Mouse (Mus musculus): ENCODE results near the gene Tef. TPM values are rescaled to one million over a fixed set of nuclear protein-coding genes. Genes with fewer than 3 reads are reported as not detected.

Gene Tef
- polyA plus RNA-seq, 1 experiment from 2014 or later, result 22.9 TPM

DNA sequence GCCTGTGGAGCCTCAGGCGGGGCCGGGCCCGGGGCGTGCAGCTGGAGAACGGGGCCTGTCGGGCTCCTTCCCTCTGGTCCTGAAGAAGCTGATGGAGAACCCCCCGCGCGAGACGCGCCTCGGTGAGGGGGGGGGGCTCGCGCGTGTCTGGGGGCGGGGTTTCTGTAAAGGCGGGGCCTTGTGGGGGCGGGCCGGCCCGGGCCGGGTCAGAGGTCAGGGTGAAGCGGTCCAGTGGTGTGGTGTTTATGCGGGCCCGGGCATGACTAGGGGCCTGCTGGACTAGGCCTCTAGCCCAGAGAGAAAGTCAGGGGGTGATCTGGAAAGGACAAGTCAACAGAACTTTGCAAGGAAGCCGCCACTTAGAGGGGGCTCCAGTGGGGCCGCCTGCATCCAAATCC lies 9.4 kb downstream of the Tef start:
- H3K9me3 ChIP-seq (replicated peaks), result no peaks in the 10 kb centered on the region
- under 1% methylated on average over 22 of the region's 26 CpGs for WGBS
- ATAC-seq (replicated peaks; ENCODE audit: insufficient number of reproducible peaks, insufficient read depth, low FRiP score, low read depth), result peak; percentile 9

DNA sequence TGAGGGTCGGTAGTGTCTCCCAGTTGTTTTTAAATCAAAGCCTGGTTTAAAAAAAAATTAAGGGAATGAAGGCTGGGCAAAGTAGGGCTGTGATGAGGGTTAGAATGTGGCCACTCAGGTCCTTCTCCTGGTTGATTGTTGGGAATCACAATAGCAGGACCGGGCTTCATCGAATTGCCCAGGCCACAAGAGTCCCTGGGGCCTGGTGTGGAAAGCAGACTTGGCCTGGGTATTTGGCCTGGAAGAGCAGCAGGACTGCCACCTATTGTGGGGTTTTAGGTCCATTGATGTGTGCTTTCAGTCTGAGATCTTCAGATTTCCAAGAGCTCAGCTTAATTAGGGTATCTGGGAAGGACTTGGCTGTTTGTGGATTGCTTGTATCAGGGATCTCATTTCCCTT lies 10.1 kb downstream of the Tef start:
- Histone ChIP-seq H3K4me1 (replicated peaks) (peaks cover 33% of the 10 kb centered on the region), H3K4me3 (peak overlapping the region; percentile 83), H3K27ac (peak overlapping the region; percentile 17; the same call in 1 of the 2 replicates)

More for the DNA sequence above, 9.4 kb downstream of the Tef start:
- H3K27me3 ChIP-seq, result no peaks in the 10 kb centered on the region
- H3K4me3 ChIP-seq, result peak overlapping the region; percentile 83
- H3K4me2 ChIP-seq, result peak overlapping the region; percentile 82
- peak overlapping the region; percentile 96 for H3K27ac ChIP-seq
- peaks cover 16% of the 10 kb centered on the region; the same call in 1 of the 2 replicates for H3K36me3 ChIP-seq
- H3K9ac ChIP-seq, result peak overlapping the region; percentile 89
- peaks cover 38% of the 10 kb centered on the region for H3K4me1 ChIP-seq (replicated peaks)

DNA sequence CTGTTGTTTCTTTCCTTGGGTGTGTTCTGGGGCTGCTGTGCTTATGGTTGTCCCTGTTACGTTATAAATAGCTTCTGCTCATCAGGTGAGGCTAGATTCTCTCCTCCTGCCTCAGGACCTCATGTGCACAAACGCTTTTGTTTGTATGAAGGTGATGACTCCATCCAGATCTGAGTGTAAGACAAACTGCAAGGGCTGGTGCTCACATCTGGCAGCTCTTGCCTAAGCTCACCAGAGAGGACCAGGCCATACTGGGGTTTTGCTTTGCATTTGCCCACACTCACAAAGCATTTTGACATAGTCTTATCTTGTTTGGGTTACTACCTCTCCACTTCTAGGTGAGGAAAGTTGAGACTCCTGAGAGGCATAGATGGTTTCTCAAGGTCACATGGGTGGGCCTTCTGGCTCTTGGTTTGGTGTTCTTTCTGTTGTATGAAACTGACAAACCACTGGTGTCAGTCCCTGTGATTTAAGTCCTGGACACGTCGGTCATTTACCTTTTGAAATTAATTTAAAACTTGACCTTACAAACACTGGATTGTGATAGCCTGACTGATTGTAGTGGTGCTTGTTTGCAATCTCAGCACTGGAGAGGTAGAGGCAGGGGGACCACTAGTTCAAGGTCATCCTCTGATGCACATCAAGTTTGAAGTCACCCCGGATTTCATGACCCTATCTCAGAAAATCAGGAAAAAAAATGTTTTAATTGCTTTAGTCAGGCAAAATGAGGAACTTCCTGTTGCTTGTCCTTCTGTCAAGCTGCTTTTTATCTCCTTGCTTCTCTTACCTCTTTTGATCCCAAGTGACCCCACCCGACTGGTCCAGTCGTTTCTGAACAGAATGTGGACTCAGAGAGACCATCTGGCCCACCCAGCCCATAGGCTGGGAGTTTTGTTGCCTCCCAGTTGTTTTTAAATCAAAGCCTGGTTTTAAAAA lies 10.7 kb downstream of the Tef start:
- WGBS, result 59% methylated on average over 7 of the region's 7 CpGs
- Histone ChIP-seq H3K4me3 (peak overlapping the region; percentile 83; the same call in 1 of the 2 replicates), H3K27ac (0 out of 2 replicates have a peak overlapping the region, but pooled peaks have one; percentile 17), H3K9me3 (replicated peaks) (no peaks in the 10 kb centered on the region), H3K4me1 (replicated peaks) (peaks cover 33% of the 10 kb centered on the region), H3K27me3 (no peaks in the 10 kb centered on the region), H3K4me2 (peak overlapping the region; percentile 82), H3K36me3 (peaks cover 29% of the 10 kb centered on the region; the same call in 1 of the 2 replicates), H3K9ac (peak overlapping the region; percentile 89; the same call in 1 of the 2 replicates)
- ATAC-seq (replicated peaks; ENCODE audit: insufficient number of reproducible peaks, insufficient read depth, low FRiP score, low read depth), result no peak

More for the DNA sequence above, 10.1 kb downstream of the Tef start:
- H3K4me2 ChIP-seq, result peak overlapping the region; percentile 82
- ATAC-seq (replicated peaks; ENCODE audit: insufficient number of reproducible peaks, insufficient read depth, low FRiP score, low read depth), result no peak
- no peaks in the 10 kb centered on the region for H3K9me3 ChIP-seq (replicated peaks)
- H3K27me3 ChIP-seq, result no peaks in the 10 kb centered on the region
- H3K9ac ChIP-seq, result peak overlapping the region; percentile 89
- WGBS, result 41% methylated on average over 3 of the region's 3 CpGs
- H3K36me3 ChIP-seq, result peaks cover 23% of the 10 kb centered on the region; the same call in 1 of the 2 replicates

DNA sequence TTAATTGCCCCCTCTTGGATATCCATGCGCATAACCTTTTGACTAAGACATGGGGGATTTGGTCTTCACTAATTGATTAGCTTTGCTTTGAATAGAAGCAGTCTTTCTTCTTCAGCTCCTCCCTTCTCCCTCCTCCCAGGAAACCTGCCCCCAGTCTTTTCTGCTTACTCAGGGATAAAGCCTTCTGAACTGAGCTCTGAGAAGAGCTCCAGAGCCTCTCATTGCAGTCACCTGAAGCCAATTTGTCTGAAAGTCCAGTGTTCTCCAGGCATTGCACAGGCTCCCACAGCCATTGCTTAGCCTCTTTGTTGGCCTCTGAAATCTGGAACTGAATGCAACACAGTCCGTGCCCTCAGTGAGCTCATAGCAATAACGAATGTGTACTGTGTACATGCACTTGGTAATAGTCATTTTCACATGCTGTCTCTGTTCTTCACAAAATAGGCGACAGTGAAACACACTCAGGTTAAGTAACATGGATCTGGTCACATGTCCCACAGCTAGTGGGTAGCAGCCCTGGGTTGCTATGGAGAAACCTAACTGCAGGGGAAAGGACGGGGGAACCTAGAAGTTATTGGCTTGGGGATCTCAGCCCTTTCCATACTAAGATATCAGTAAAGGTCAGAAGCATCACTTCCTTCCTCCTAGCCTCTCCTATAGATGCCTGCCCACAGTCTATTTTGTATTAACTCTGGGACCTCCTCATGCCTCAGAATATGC lies 11.9 kb downstream of the Tef start:
- Histone ChIP-seq H3K36me3 (peaks cover 29% of the 10 kb centered on the region; the same call in 1 of the 2 replicates), H3K9ac (no peak overlapping the region), H3K27ac (no peak overlapping the region), H3K4me3 (no peak overlapping the region), H3K4me1 (replicated peaks) (peaks cover 27% of the 10 kb centered on the region), H3K27me3 (no peaks in the 10 kb centered on the region), H3K9me3 (replicated peaks) (no peaks in the 10 kb centered on the region), H3K4me2 (no peak overlapping the region)
- 80% methylated on average over 5 of the region's 5 CpGs for WGBS
- ATAC-seq (replicated peaks; ENCODE audit: insufficient number of reproducible peaks, insufficient read depth, low FRiP score, low read depth), result no peak

DNA sequence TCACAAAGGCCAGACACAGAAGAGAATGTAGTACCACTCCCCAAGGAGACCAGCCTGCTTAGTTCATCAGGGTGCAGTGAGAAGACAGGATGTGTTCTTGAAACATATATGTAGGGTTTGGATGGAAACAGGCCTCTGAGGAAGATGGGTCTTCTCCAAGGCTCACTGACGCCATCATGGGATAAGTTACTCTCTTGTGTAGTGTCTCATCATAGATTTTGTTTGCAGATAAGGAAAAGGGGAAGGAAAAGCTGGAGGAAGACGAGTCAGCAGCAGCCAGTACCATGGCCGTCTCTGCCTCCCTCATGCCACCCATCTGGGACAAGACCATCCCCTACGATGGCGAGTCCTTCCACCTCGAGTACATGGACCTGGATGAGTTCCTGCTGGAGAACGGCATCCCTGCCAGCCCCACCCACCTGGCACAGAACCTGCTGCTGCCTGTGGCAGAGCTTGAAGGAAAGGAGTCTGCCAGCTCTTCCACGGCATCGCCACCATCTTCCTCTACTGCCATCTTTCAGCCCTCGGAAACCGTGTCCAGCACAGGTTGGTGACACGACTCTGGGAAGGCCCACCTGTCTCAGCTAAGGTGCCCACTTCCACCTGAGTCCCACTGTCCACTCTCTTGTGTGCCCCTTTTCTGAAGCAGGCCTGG lies 12.6 kb downstream of the Tef start:
- H3K36me3 ChIP-seq, result peaks cover 29% of the 10 kb centered on the region; the same call in 1 of the 2 replicates
- no peak overlapping the region for H3K4me3 ChIP-seq
- H3K27me3 ChIP-seq, result no peaks in the 10 kb centered on the region
- H3K27ac ChIP-seq, result no peak overlapping the region
- WGBS, result 82% methylated on average over 12 of the region's 12 CpGs
- H3K9me3 ChIP-seq (replicated peaks), result no peaks in the 10 kb centered on the region
- peaks cover 20% of the 10 kb centered on the region for H3K4me1 ChIP-seq (replicated peaks)
- ATAC-seq (replicated peaks; ENCODE audit: insufficient number of reproducible peaks, insufficient read depth, low FRiP score, low read depth), result no peak
- H3K9ac ChIP-seq, result no peak overlapping the region
- no peak overlapping the region for H3K4me2 ChIP-seq

DNA sequence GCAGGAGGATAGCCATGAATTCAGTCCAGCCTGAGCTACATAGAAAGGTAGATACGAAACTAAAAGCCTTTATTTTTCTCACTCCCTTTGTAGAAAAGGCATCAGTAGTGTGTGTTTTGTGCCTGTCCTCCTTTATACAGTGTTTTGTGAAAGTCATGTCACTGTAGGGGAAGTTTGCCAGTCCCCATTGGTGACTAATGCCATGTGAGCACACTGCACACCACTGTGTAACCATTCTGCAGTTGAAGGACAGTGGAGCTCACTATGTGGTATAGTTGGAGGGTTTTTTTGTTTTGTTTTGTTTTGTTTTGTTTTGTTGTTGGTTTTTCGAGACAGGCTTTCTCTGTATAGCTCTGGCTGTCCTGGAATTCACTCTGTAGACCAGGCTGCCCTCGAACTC lies 16.2 kb downstream of the Tef start:
- ATAC-seq (replicated peaks; ENCODE audit: insufficient number of reproducible peaks, insufficient read depth, low FRiP score, low read depth), result no peak
- Histone ChIP-seq H3K4me2 (no peak overlapping the region), H3K4me3 (no peak overlapping the region), H3K9me3 (replicated peaks) (no peaks in the 10 kb centered on the region), H3K27me3 (no peaks in the 10 kb centered on the region), H3K27ac (no peak overlapping the region), H3K36me3 (peaks cover 55% of the 10 kb centered on the region), H3K9ac (no peak overlapping the region), H3K4me1 (replicated peaks) (0 out of 2 replicates have a peak, but pooled peaks cover under 1% of the 10 kb centered on the region)
- 85% methylated on average over 3 of the region's 3 CpGs for WGBS

DNA sequence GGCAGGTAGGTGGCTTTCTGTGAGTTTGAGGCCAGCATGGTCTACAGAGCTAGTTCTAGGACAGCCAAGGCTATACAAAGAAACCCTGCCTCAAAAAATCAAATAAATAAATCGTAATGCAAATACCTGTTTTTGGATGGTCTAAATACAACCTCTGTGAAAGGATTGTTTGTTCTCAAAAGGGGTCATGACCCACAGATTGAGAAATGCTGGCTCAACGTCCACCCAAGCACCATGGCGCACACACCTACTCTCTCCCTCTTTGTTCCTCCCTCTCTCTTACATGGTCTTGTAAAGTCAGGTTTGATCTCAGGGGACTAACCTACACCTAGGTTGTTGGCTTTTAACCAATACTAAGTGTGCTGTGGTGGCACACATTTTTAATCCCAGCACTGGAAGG lies 20.4 kb downstream of the Tef start:
- Histone ChIP-seq H3K36me3 (peaks cover 65% of the 10 kb centered on the region), H3K9me3 (replicated peaks) (no peaks in the 10 kb centered on the region), H3K9ac (no peak overlapping the region), H3K4me2 (no peak overlapping the region), H3K4me3 (no peak overlapping the region), H3K27me3 (no peaks in the 10 kb centered on the region), H3K4me1 (replicated peaks) (no peaks in the 10 kb centered on the region), H3K27ac (no peak overlapping the region)
- ATAC-seq (replicated peaks; ENCODE audit: insufficient number of reproducible peaks, insufficient read depth, low FRiP score, low read depth), result no peak
- WGBS, result 85% methylated on average over 3 of the region's 3 CpGs

DNA sequence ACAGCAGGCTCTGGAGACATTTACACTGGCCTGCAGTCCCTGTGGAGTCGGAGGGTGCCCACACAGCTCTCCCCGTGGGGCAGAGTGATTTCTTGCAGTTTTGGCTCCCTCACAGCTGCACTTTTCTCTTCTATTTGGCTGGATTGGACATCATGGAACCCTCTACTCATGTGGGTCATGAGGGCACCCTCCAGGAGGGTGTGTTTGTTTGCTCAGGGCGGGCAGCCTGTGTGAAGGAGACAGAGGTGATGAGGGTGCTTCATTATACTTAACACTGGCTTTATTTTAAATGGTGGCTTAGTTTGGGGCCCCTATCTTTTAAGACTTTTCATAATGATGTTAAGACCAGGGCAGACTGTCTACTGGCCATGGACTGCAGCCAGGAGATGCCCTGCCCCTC lies 22.6 kb downstream of the Tef start:
- no peaks in the 10 kb centered on the region for H3K4me1 ChIP-seq (replicated peaks)
- H3K4me2 ChIP-seq, result no peak overlapping the region
- no peaks in the 10 kb centered on the region for H3K9me3 ChIP-seq (replicated peaks)
- 83% methylated on average over 3 of the region's 3 CpGs for WGBS
- no peak overlapping the region for H3K4me3 ChIP-seq
- peaks cover 63% of the 10 kb centered on the region for H3K36me3 ChIP-seq
- H3K9ac ChIP-seq, result no peak overlapping the region
- no peak overlapping the region for H3K27ac ChIP-seq
- H3K27me3 ChIP-seq, result no peaks in the 10 kb centered on the region
- ATAC-seq (replicated peaks; ENCODE audit: insufficient number of reproducible peaks, insufficient read depth, low FRiP score, low read depth), result no peak

DNA sequence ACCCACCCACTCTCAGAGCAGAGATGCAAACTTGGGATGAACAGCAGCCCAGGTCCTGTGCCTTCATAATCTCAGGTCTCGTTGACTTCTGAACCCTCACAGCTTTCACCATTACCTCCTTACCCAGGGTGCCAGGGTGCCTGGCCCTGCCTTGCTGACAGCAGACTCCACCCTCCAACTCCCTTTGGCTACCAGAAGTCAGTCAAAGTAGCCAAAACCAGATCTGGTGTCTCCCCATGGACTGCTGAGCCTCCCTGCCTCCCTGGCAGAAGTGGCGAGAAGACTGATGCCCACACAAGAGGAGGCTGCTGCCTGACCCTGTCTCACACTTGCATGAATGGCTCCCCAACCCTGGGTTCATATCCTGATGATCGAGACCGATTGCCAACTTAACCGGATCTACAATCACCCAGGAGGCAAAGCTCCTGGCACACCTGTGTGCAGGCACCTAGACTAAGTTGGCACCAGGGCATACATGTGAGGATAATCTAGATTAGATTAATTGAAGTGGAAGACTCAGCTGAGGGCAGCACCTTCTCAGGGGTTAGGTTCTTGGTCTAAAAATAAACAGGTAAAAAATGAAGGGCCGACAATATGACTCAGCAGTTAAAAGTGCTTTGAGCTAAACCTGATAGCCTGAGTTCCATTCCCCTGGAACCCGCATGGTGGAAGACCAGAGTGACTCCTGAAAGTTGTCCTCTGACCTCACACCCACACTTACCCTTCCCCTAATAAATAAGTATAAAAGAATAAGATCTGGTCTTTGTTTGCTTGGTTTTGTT lies 26.4 kb downstream of the Tef start:
- Histone ChIP-seq H3K36me3 (peaks cover 35% of the 10 kb centered on the region), H3K27ac (no peak overlapping the region), H3K9ac (no peak overlapping the region), H3K27me3 (no peaks in the 10 kb centered on the region), H3K4me3 (no peak overlapping the region), H3K9me3 (replicated peaks) (no peaks in the 10 kb centered on the region), H3K4me2 (no peak overlapping the region), H3K4me1 (replicated peaks) (peaks cover 16% of the 10 kb centered on the region)
- 67% methylated on average over 7 of the region's 7 CpGs for WGBS
- no peak for ATAC-seq (replicated peaks; ENCODE audit: insufficient number of reproducible peaks, insufficient read depth, low FRiP score, low read depth)

DNA sequence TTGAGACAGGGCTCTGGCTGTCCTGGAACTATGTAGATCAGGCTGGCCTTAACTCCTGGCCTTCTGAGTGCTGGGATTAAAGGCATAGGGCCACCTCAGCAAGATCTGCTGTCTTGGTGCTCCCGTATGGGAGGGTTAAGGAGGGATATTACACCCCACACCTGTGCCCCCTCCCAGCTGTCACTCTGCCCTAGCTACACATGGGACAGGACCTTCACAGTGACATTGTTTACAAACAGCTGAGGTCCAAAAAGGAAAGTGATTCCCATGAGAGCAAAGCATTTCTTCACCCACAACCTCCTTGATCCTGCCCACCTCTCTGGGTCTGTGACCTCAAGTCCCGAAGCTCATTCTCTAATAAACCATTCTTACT lies 27.0 kb downstream of the Tef start:
- Histone ChIP-seq H3K27ac (no peak overlapping the region), H3K9ac (no peak overlapping the region), H3K9me3 (replicated peaks) (no peaks in the 10 kb centered on the region), H3K4me1 (replicated peaks) (peaks cover 21% of the 10 kb centered on the region), H3K36me3 (peaks cover 30% of the 10 kb centered on the region), H3K4me2 (no peak overlapping the region), H3K4me3 (no peak overlapping the region), H3K27me3 (no peaks in the 10 kb centered on the region)
- WGBS, result 61% methylated on average over 2 of the region's 2 CpGs
- no peak for ATAC-seq (replicated peaks; ENCODE audit: insufficient number of reproducible peaks, insufficient read depth, low FRiP score, low read depth)
